Mouse (Mus musculus) kidney, postnatal 36 days (tissue): Measurements from ENCODE around the gene Tmcc2.
A peak's percentile ranks its signal among the peaks of the same experiment; 100 is the strongest.

Experiments used
- DNase-seq, 2 experiments: peaks; one replicate each; pipeline ENCODE4 v3.0.0; 2021 to 2022; ENCODE audit warnings: mixed read lengths in 2 of 2

The Tmcc2 gene

DNA sequence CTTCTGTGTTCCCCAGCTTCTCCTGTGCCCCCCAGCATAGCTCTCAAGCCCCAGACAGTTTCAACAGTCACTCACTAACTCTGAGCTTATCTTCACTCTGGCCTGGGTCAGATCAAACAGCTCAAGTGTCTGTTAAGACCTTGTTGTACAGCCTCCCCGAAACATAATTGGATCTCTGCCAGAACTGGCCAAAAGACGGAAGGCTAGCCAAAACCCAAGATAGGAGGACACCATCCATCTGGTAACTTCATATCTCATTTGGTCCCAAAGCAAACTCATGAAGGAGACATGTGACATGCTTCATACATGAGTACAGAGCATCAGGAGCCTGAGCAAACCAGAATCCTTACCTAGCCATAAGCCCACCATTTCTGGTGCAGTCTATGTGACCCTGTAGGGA is 79.0 kb downstream of the Tmcc2 start:
- no peak for DNase-seq

- peak in 1 of 2 experiments; percentile 67 for DNase-seq
Observed at GRCm38 (mm10) chr1:132311174-132311859, 79.8 kb downstream of the Tmcc2 start.

- peak; percentile 67 to 88 for DNase-seq
Observed at GRCm38 (mm10) chr1:132310754-132311153, 80.3 kb downstream of the Tmcc2 start.

DNA sequence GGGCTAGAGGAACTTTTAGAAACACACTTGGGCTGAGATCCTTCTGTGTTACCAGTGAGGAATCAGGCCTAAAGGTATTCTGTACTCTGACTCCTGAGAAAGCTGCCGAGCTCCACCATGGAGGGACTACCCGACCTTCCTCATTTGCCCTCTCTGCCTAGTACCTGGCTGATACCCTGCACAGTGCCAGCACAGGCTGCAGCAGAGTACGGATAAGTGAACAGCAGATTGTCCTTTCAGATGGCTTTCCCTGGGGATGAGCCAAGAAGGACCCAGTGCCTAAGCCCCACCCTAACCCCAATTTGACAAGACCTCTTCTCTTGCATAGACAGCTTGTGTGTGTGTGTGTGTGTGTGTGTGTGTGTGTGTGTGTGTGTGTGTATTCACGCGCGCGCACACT is 82.4 kb downstream of the Tmcc2 start:
- DNase-seq = no peak

GRCm38 (mm10) chr1:132307962-132308361 is 83.1 kb downstream of the Tmcc2 start:
- DNase-seq = no peak

DNA sequence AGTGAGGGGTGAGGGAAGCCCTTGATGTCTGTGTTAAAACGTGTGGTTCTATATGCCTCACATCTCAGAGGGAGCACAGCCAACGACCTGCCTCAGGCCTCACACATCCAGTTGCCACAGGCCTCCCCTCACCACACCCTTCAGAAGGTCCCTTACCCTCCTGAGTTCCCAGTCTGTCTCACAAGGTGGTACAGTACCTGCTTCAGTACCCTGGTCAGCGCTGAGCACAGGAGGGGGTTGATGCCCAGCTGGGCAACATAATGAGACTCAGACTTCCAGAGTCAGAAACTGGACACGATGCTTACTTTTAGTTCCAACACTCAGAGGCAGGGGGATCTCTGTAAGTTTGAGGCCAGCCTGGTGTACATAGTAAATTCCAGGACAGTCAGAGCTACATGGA is 84.3 kb downstream of the Tmcc2 start:
- no peak for DNase-seq
